8 mouse cellular contexts compared by ENCODE assay signal in genomic region chr7:30550603-30551002, GRCm38 (mm10).
"Had no signal": no experiment of that assay in that cellular context is flagged by ENCODE, and none has a peak within 500 bp of the region (broad histone marks: within the 10 kb centered on the region; RNA-seq: fewer than 3 reads in every experiment).

No protein-coding gene starts in this region.

- ATAC-seq: intestine, embryonic 16.5 days; midbrain, embryonic 16.5 days had no signal

- H3K27ac ChIP-seq: left cerebral cortex, adult 2 months had no signal

- H3K4me3 ChIP-seq: left cerebral cortex, adult 2 months had no signal

- H3K9ac ChIP-seq: lung, embryonic 15.5 days; stomach, embryonic 15.5 days had no signal

- DNase-seq: kidney, adult 8-10 months; kidney, postnatal 25 days; right cerebral cortex, postnatal 14 days had no signal

- H3K27me3 ChIP-seq: lung, embryonic 15.5 days; stomach, embryonic 15.5 days had no signal

- H3K9me3 ChIP-seq: lung, embryonic 15.5 days; stomach, embryonic 15.5 days had no signal
